Mouse (Mus musculus) C2C12 (cell line): Measurements from ENCODE around the gene Ankrd12.

Experiments
- CTCF ChIP-seq: IDR thresholded peaks from one replicate; pipeline ENCODE4 v1.5.1; 2011; ENCODE audit not compliant: control insufficient read depth, insufficient read depth, insufficient read length
- MYOD1 ChIP-seq: IDR thresholded peaks from one replicate; pipeline ENCODE4 v1.6.1; 2011; ENCODE audit warnings: low read depth; ENCODE audit not compliant: control insufficient read depth, insufficient read length
- USF1 ChIP-seq: IDR thresholded peaks from one replicate; pipeline ENCODE4 v1.6.1; 2011; ENCODE audit warnings: low read depth, mild to moderate bottlenecking, control low read depth, moderate library complexity

- TF ChIP-seq CTCF (no peak), USF1 (no peak), MYOD1 (no peak)
These were observed 119.0 kb downstream of the Ankrd12 start for GRCm38 (mm10) chr17:65957782-65958325.
